Mouse (Mus musculus) brain, embryonic 14.5 days (tissue): ENCODE results near the gene Ift80. TPM values are rescaled to one million over a fixed set of nuclear protein-coding genes. Genes with fewer than 3 reads are reported as not detected.

Experiments
- DNase-seq: peaks from one replicate; pipeline ENCODE4 v3.0.0-alpha.2; 2011; ENCODE audit warnings: low read depth
- CTCF ChIP-seq: fragments of 200-500 bp; IDR thresholded peaks from 2 replicates; pipeline ENCODE4 v1.5.1; 2012; ENCODE audit warnings: inconsistent platforms, mild to moderate bottlenecking, moderate library complexity, borderline replicate concordance; ENCODE audit not compliant: insufficient read depth, insufficient read length; ENCODE audit errors: extremely low read depth
- POLR2A ChIP-seq: fragments of 200-500 bp; IDR thresholded peaks from 2 replicates; pipeline ENCODE4 v1.6.1; 2012; ENCODE audit warnings: mild to moderate bottlenecking, inconsistent platforms, borderline replicate concordance; ENCODE audit not compliant: poor library complexity, insufficient read depth, insufficient read length, severe bottlenecking; ENCODE audit errors: extremely low read depth
- polyA plus RNA-seq: library from polyadenylated mRNA; depleted of rRNA; stranded (reverse); fragments of >200 nt; gene quantifications from 2 replicates; pipeline ENCODE4 v1.2.3, GENCODE M21; 2012

The Ift80 gene
- polyA plus RNA-seq, 1 experiment: 11.4 TPM

DNA sequence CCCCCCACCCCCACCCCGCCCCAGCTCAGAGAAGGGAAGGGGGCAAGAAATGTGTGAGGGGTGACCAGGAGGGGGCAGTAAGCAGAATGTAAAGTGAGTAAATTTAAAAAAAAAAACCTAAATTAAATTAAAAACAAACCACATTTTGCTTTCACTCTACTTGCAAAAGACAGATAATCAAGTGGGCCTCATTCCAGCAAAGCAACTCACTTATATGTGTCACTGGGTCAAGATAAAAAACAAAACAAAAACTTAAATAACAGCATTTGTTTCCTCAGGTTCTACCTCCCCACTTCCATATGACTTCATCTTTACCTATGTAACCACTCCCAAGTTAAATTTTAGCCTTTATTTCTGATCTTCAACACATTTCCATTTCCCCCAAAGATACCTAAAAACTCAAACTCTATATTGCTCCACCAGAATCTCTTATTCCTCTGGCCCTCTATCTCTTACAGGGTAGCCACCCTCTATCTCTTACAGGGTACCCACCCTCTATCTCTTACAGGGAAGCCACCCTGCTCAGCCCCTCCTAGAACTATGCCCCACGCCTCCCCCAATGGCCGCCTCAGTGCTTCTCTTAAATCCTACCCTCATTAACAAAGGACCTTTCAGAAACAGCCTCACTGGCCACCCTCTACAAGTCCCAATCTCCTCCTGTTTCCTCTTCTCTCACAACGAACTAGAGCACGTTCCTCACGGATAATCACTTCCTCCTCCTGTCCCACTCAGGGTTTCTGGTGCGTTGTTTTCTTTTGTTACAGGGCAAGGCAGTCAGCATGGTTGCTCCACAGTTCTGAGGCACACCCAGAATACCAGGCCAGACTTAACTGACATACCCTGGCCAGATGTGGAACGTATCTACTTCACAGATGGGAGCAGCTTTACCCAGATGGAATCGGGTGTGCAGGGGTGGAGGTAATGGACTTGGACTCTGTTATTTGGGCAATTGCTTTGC lies 28.6 kb downstream of the Ift80 start:
- DNase-seq: no peak
- TF ChIP-seq CTCF: no peak
- no peak for TF ChIP-seq POLR2A

DNA sequence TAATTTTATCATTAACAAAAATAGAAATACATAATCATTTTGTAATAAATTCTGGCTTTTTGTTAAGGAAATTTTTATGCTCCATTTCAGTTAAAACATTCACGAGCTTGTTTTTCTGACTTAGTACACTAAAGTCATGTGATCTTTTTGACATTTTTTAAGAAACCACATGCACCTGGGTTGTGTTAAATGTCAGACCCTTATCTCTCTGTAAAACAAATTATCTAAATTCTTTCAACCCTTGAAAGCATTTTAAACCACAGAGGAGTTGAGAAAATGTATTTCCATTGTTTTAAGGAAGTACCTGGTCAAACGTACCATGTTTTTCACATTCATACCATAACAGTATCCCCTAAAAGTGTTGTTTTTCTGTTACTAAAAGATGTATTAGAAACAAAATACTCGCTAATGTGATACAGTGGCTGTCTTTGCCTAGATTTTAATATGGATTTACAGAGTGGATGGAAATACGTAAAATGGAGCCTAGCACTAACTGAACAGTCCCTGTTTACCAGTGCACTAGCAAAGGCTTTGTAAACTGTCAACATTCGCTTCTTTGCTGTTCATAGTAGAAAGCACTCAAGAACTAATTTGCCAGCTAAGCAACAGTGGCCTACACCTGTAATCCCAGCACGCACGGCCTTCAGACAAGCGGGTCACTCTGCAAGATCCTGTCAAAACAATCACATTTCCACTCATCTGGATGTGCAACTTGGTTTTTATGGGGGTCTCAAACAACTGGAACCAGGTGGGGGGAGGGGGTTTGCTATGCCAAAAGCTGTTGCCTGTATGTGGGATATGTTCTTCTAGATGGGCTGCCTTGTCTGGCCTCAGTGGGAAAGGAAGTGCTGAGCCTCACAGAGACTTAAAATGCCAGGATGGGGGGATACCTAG lies 29.5 kb downstream of the Ift80 start:
- no peak for TF ChIP-seq CTCF
- TF ChIP-seq POLR2A: no peak
- DNase-seq: no peak

DNA sequence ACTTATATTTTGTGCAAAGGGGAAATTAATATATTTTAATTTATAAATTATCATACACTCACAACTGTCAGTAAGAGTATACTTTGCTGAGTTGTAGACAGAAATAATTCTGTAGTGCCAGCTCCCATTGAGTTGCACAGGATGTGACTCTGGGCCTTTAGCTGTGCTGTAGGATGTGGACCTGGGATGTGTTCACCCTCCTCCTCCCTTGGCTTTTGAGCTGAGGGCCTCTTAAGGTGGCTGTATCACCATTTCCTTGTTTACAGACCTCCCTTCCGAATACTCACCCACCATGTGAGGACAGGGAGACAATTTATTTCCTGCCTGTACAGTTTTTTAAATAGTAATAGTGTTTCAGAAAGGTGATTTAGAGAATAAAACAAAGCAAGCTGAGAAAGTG lies 30.8 kb downstream of the Ift80 start:
- no peak for TF ChIP-seq CTCF
- TF ChIP-seq POLR2A: no peak

DNA sequence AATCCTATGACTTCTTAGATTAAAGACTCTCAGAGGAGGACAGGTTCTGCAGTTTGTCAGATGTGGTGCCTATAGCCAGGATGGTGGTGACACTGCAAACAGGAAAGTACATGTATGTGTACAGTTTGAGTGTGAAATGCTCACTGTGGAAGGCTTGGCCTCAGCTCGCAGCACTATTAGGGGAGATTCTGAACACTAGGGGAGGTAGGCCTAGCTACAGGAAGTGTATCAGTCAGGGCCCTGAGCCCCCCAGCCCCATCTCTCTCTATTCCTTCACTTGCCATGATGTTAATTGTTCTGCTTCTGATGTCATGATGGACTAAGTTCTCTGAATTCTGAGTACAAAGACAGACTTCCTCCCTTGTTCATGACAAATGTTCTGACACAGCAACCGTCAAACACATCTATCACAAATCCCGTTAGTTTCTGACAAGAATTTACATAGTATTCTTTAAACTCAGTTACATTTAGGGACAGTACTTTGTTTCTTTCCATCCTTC lies 35.2 kb downstream of the Ift80 start:
- TF ChIP-seq POLR2A (no peak), CTCF (no peak)
- no peak for DNase-seq

More for the DNA sequence above, 30.8 kb downstream of the Ift80 start:
- no peak for DNase-seq

DNA sequence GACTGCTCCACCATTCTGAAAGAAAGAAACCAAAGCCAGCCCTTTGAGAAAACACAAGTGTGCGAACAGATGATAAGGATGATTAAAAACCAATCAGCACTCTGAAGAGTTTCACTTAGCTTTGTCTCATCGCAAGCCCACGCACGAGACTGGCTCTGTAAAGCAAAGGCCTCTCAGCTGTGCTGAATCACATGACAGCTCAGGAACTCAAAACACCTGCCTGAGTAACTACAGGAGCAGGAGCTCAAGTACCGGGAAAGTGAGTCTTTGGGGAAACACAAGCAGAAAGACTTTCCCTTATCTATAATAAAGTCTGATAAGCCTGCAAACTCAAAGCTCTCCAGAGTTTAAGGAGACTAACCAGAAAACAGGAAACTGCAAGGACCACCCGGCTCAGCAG lies 37.0 kb downstream of the Ift80 start:
- TF ChIP-seq POLR2A: no peak
- TF ChIP-seq CTCF: no peak
- no peak for DNase-seq

DNA sequence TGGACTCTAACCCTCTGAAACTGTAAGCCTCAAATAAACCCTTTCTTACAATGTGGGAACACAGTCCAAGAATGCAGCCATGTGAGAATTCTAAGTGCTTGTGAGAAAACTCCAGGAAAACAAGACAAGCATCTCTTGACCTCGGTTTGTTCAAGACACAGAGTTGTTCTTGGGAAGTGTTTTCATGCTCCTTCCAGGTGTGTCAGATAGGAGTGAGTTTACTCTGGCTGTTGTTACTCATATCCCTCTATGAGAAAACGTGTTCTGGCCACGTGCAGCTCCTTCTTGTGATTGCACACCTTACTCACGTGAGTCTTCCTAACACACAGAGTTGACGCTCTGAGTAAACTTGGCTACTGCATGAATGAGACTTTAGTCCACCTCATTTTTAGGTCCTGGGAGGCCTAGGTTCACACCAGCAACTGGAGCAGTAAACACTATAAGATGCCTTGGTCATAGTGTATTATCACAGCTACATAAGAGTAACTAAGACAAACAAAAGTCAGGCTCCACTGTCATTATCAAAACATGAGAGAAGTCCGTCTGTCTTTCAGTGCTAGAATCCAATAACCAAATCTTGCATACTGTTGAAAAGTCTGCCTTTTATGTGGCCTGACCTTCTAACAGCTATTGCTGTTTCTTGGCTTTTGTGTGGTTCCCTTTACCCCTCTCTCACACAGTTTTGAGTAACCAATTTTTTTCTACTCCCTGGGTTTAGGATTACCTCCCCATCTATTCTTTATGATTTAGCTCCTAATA lies 37.7 kb downstream of the Ift80 start:
- TF ChIP-seq POLR2A (no peak), CTCF (no peak)
- DNase-seq: no peak

DNA sequence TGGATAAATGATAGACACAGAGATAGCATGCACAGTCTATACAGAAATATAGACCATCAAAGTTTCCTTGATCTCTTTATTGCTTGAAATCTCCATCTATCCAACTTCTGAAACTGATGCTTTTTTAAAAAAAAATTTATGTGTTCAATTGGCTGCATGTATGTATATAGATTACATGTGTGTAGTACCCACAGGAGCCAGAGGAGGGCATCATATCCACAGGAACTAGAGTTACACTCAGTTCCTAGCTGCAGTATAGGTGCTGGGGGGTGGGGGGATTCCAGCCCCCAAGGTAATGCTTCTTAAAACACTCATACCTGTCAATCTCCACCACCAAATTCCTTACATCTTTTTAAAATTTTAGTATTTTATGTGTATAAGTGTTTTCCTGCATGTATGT lies 39.7 kb downstream of the Ift80 start:
- DNase-seq: no peak
- TF ChIP-seq CTCF (peak; percentile 4; the same call in 1 of the 2 replicates), POLR2A (no peak)

DNA sequence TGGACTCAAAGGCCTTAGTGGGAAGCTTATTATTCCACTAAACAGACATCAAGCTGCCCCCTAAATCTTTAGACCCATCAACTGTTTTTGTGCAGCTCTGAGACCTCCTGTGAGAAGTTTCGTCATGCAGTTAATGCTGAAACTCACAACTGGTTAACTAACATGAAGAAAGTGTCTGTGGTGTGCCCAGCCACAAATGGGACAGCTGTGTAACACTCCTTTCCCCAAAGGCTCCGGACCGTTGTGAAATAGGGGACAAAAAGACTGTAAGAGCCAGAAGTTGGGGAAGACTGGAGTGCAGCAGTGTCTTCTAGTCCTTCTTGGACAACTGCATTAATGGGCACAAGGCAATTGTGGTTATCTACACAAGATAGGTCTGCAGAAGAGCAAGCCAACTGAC lies 47.0 kb downstream of the Ift80 start:
- TF ChIP-seq POLR2A (no peak), CTCF (no peak)
- no peak for DNase-seq

- TF ChIP-seq POLR2A: no peak
- no peak for TF ChIP-seq CTCF
- no peak for DNase-seq
Observed at GRCm38 (mm10) chr3:68956454-68956853, 47.9 kb downstream of the Ift80 start.

DNA sequence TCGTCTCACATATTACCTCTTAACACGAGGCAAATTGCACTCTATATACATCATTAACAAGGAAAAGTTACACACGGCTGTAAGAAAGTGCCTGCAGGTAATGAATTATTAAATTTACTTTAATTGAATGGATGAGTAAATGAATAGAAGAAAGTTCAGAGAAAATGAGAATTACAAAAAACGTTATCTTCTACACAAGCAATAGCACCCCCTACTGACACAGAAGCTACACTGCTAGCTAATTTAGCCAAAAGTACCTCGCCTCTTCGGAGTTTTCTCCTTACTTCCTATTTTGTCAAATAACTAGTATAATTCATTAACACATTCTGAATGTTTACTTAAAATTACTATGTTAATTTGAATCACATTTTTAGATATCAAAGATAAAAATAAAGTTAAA lies 49.9 kb downstream of the Ift80 start:
- peak; percentile 66 for DNase-seq

More for the DNA sequence above, 49.9 kb downstream of the Ift80 start:
- TF ChIP-seq CTCF: peak; percentile 50; the same call in 1 of the 2 replicates
- TF ChIP-seq POLR2A: no peak
